Mouse (Mus musculus) C2C12 (cell line): Measurements from ENCODE around the gene Stk26. TPM values are rescaled to one million over a fixed set of nuclear protein-coding genes. Genes with fewer than 3 reads are reported as not detected.

Experiments used
- H3K27me3 ChIP-seq: one replicate; pipeline ENCODE4 v1.6.1; 2011; ENCODE audit not compliant: control insufficient read depth, insufficient read depth, insufficient read length
- H3K36me3 ChIP-seq: one replicate; pipeline ENCODE4 v1.6.1; 2011; ENCODE audit not compliant: control insufficient read depth, insufficient read depth
- H3K4me3 ChIP-seq: one replicate; pipeline ENCODE4 v1.5.1; 2011; ENCODE audit warnings: mild to moderate bottlenecking, control low read depth; ENCODE audit not compliant: poor library complexity, insufficient read depth, severe bottlenecking
- H3K79me2 ChIP-seq: one replicate; pipeline ENCODE4 v1.6.1; 2011; ENCODE audit not compliant: control insufficient read depth, insufficient read depth
- H3K79me3 ChIP-seq: one replicate; pipeline ENCODE4 v1.6.1; 2011; ENCODE audit warnings: low read depth, control low read depth
- H3ac ChIP-seq: one replicate; pipeline ENCODE3; 2011; ENCODE audit warnings: low read depth; ENCODE audit not compliant: control insufficient read depth, insufficient read length
- CEBPB ChIP-seq: IDR thresholded peaks from one replicate; pipeline ENCODE4 v1.6.1; 2011; ENCODE audit warnings: low read depth, mild to moderate bottlenecking, control low read depth, moderate library complexity
- CTCF ChIP-seq: IDR thresholded peaks from one replicate; pipeline ENCODE4 v1.5.1; 2011; ENCODE audit not compliant: control insufficient read depth, insufficient read depth, insufficient read length
- FOSL1 ChIP-seq: IDR thresholded peaks from one replicate; pipeline ENCODE4 v1.8.0; 2011; ENCODE audit warnings: mild to moderate bottlenecking, low read length; ENCODE audit not compliant: poor library complexity, insufficient read depth, severe bottlenecking
- MAX ChIP-seq: IDR thresholded peaks from one replicate; pipeline ENCODE4 v1.6.1; 2011; ENCODE audit warnings: mild to moderate bottlenecking, control low read depth
- MYOD1 ChIP-seq: IDR thresholded peaks from one replicate; pipeline ENCODE4 v1.6.1; 2011; ENCODE audit warnings: low read depth; ENCODE audit not compliant: control insufficient read depth, insufficient read length
- MYOG ChIP-seq: IDR thresholded peaks from one replicate; pipeline ENCODE4 v1.6.1; 2011; ENCODE audit not compliant: control insufficient read depth, insufficient read length; ENCODE audit errors: extremely low read depth
- USF1 ChIP-seq: IDR thresholded peaks from one replicate; pipeline ENCODE4 v1.6.1; 2011; ENCODE audit warnings: low read depth, mild to moderate bottlenecking, control low read depth, moderate library complexity
- polyA plus RNA-seq: library from polyadenylated mRNA; unstranded; fragments of >200 nt; fragmentation: generic; extraction: Trizol; gene quantifications from one replicate; pipeline ENCODE4 v1.2.1, GENCODE M21; 2012; ENCODE audit warnings: missing spikeins

Gene Stk26
- polyA plus RNA-seq, 1 experiment, result not detected

DNA sequence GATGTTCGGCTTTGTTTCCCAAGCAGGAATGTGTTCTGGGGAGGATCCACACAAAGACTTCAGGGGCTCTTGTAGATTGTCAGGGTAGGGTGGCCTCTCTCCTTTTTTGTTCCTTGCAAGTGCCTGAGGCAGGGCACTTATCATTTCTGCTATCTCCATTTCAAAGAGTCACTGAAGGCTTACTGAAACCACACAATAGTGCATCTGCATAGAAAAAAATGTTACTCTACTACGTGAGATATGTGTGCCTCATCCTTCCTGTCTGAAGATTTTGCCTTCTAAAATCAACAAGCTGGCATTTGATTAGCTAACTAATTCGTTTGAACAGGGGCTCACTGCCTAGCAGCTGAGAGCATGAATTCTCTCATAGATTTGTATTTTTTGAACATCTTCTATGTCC is 89.5 kb downstream of the Stk26 start:
- Histone ChIP-seq H3K36me3 (no peaks in the 10 kb centered on the region), H3K79me2 (no peaks in the 10 kb centered on the region), H3ac (no peak overlapping the region), H3K4me3 (no peak overlapping the region), H3K79me3 (no peaks in the 10 kb centered on the region), H3K27me3 (no peaks in the 10 kb centered on the region)
- no peak for TF ChIP-seq MYOG
- no peak for TF ChIP-seq CEBPB
- no peak for TF ChIP-seq FOSL1
- TF ChIP-seq USF1, result no peak
- TF ChIP-seq MAX, result no peak
- TF ChIP-seq CTCF, result no peak
- no peak for TF ChIP-seq MYOD1

DNA sequence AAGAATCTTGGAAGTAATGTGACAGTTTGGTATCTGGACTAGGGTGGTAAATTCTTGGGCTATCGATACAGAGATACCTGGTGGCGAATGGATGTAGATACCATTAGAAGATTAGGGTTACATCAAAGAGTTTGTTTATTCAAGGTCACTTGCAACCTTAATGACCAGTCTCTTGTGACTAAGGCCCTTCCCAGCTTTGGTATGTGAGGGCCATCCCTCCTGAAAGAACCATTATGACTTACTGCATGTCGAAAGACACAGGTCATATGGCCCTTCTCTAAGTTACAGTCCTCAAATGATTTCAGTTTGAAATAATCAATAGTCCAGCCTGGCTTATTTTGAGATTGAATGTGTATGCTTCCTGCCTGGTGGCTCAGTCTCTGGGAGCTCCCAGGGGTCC is 96.3 kb downstream of the Stk26 start:
- no peak overlapping the region for H3ac ChIP-seq
- no peak for TF ChIP-seq CTCF
- H3K4me3 ChIP-seq, result no peak overlapping the region
- no peaks in the 10 kb centered on the region for H3K36me3 ChIP-seq
- H3K79me2 ChIP-seq, result no peaks in the 10 kb centered on the region
- H3K79me3 ChIP-seq, result no peaks in the 10 kb centered on the region
- no peaks in the 10 kb centered on the region for H3K27me3 ChIP-seq

DNA sequence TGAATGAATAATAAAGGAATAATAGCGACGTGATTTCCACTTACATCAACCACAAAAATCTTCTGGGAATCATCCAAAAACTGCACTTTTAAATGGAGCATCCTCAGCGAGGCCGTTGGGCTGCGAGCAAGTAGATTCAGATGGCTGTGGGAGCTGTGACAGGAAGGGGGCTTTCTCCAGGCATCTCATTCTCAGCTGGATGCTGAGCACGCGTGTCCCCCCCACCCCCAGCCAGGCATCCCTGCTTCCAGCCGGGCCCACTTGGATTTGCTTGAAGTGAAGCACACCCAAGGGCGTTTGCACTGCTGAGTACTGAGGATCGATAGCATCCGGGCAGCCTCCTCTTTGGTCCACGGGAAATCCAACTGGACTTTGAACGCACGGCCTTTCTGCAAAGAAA is 101.8 kb downstream of the Stk26 start, which contains the start of gene Frmd7:
Gene Frmd7, minus strand, starts transcription at position 101 of the 400 bp plus-strand sequence.
- no peak within 1 kb of the TSS for H3ac ChIP-seq
- H3K27me3 ChIP-seq, result no peaks in the 10 kb centered on the region
- no peaks in the 10 kb centered on the region for H3K79me3 ChIP-seq
- TF ChIP-seq CTCF, result no peak
- no peak for TF ChIP-seq CEBPB
- TF ChIP-seq MYOG, result no peak
- no peak for TF ChIP-seq MYOD1
- no peak for TF ChIP-seq USF1
- TF ChIP-seq FOSL1, result no peak
- no peak for TF ChIP-seq MAX
- H3K36me3 ChIP-seq, result no peaks in the 10 kb centered on the region
- no peak within 1 kb of the TSS for H3K4me3 ChIP-seq
- H3K79me2 ChIP-seq, result no peaks in the 10 kb centered on the region

Other genes starting within 250 kb of the Stk26 start
- gene Frmd7, start 101.7 kb downstream of the Stk26 start, polyA plus RNA-seq, result not detected
- gene Rap2c, start 177.0 kb downstream of the Stk26 start, polyA plus RNA-seq, result 6.9 TPM